Mouse (Mus musculus) ES-Bruce4 (cell line): Measurements from ENCODE around the gene Baz2b. TPM values are rescaled to one million over a fixed set of nuclear protein-coding genes. Genes with fewer than 3 reads are reported as not detected.

Experiments used
- H3K27ac ChIP-seq: 2 replicates; pipeline ENCODE4 v1.5.1; 2012; ENCODE audit warnings: low read length, inconsistent platforms; ENCODE audit not compliant: insufficient read depth
- H3K27me3 ChIP-seq: 2 replicates; pipeline ENCODE4 v1.6.1; 2012; ENCODE audit warnings: mild to moderate bottlenecking, low read length, inconsistent platforms; ENCODE audit not compliant: control insufficient read depth, poor library complexity, insufficient read depth, severe bottlenecking
- H3K36me3 ChIP-seq: 2 replicates; pipeline ENCODE4 v1.6.1; 2012; ENCODE audit warnings: inconsistent platforms, mild to moderate bottlenecking, low read length, moderate library complexity; ENCODE audit not compliant: control insufficient read depth, poor library complexity, insufficient read depth, severe bottlenecking
- H3K4me1 ChIP-seq: one replicate; pipeline ENCODE4 v1.8.1; 2011; ENCODE audit warnings: low read length; ENCODE audit not compliant: control insufficient read depth, insufficient read depth
- H3K4me3 ChIP-seq: 2 replicates; pipeline ENCODE4 v1.5.1; 2011; ENCODE audit warnings: low read depth, mild to moderate bottlenecking, low read length
- H3K9ac ChIP-seq: 2 replicates; pipeline ENCODE4 v1.6.1; 2012; ENCODE audit warnings: low read depth, mild to moderate bottlenecking, inconsistent platforms; ENCODE audit not compliant: poor library complexity, severe bottlenecking
- H3K9me3 ChIP-seq: replicated peaks from 2 replicates; pipeline ENCODE4 v1.6.1; 2012; ENCODE audit warnings: mild to moderate bottlenecking, low read length, inconsistent platforms; ENCODE audit not compliant: control insufficient read depth, poor library complexity, insufficient read depth, severe bottlenecking
- CTCF ChIP-seq: IDR thresholded peaks from one replicate; pipeline ENCODE4 v1.8.1; 2011; ENCODE audit warnings: low read depth, low read length
- EP300 ChIP-seq: IDR thresholded peaks from 2 replicates; pipeline ENCODE4 v1.6.1; 2011; ENCODE audit warnings: low read depth, low read length; ENCODE audit not compliant: insufficient read depth
- POLR2A ChIP-seq: IDR thresholded peaks from one replicate; pipeline ENCODE4 v1.8.1; 2011; ENCODE audit warnings: low read length; ENCODE audit not compliant: insufficient read depth
- polyA plus RNA-seq: library from polyadenylated mRNA; stranded (reverse); fragments of >200 nt; gene quantifications from 2 replicates; pipeline ENCODE4 v1.2.4, GENCODE M21; 2011; ENCODE audit warnings: low read depth; ENCODE audit not compliant: missing spikeins, insufficient read depth, insufficient read length

Baz2b gene
- polyA plus RNA-seq, 1 experiment, result 43.2 TPM

GRCm38 (mm10) chr2:60090280-60090679 is 119.4 kb downstream of the Baz2b start:
- no peaks in the 10 kb centered on the region for H3K27me3 ChIP-seq
- TF ChIP-seq CTCF (no peak), EP300 (no peak), POLR2A (no peak)
- no peak overlapping the region for H3K27ac ChIP-seq
- no peaks in the 10 kb centered on the region for H3K4me1 ChIP-seq
- H3K36me3 ChIP-seq, result no peaks in the 10 kb centered on the region
- H3K4me3 ChIP-seq, result no peak overlapping the region
- no peak overlapping the region for H3K9ac ChIP-seq
- H3K9me3 ChIP-seq, result no peaks in the 10 kb centered on the region

GRCm38 (mm10) chr2:60089528-60090247 is 120.0 kb downstream of the Baz2b start:
- H3K4me3 ChIP-seq, result no peak overlapping the region
- no peaks in the 10 kb centered on the region for H3K36me3 ChIP-seq
- TF ChIP-seq POLR2A (no peak), EP300 (no peak), CTCF (no peak)
- no peaks in the 10 kb centered on the region for H3K27me3 ChIP-seq
- H3K9me3 ChIP-seq, result no peaks in the 10 kb centered on the region
- H3K27ac ChIP-seq, result no peak overlapping the region
- H3K4me1 ChIP-seq, result peaks cover 3% of the 10 kb centered on the region
- H3K9ac ChIP-seq, result no peak overlapping the region

GRCm38 (mm10) chr2:60088785-60089527 is 120.7 kb downstream of the Baz2b start:
- Histone ChIP-seq H3K4me3 (peak overlapping the region; percentile 3; the same call in 1 of the 2 replicates), H3K27me3 (no peaks in the 10 kb centered on the region), H3K36me3 (no peaks in the 10 kb centered on the region), H3K4me1 (peaks cover 3% of the 10 kb centered on the region), H3K9ac (no peak overlapping the region), H3K9me3 (no peaks in the 10 kb centered on the region), H3K27ac (peak overlapping the region; percentile 4; the same call in 1 of the 2 replicates)
- TF ChIP-seq POLR2A (no peak), CTCF (no peak), EP300 (no peak)

- H3K4me3 ChIP-seq, result no peak overlapping the region
- no peak overlapping the region for H3K9ac ChIP-seq
- TF ChIP-seq CTCF, result no peak
- TF ChIP-seq POLR2A, result no peak
- TF ChIP-seq EP300, result no peak
- no peaks in the 10 kb centered on the region for H3K27me3 ChIP-seq
- H3K27ac ChIP-seq, result no peak overlapping the region
- H3K36me3 ChIP-seq, result no peaks in the 10 kb centered on the region
- H3K4me1 ChIP-seq, result peaks cover 3% of the 10 kb centered on the region
- H3K9me3 ChIP-seq, result no peaks in the 10 kb centered on the region
Observed at GRCm38 (mm10) chr2:60086197-60086903, 123.3 kb downstream of the Baz2b start.

GRCm38 (mm10) chr2:60084823-60085222 is 124.8 kb downstream of the Baz2b start:
- Histone ChIP-seq H3K9ac (no peak overlapping the region), H3K4me1 (peaks cover 5% of the 10 kb centered on the region), H3K27me3 (no peaks in the 10 kb centered on the region)

More at GRCm38 (mm10) chr2:60084823-60085222, 124.8 kb downstream of the Baz2b start:
- H3K36me3 ChIP-seq, result no peaks in the 10 kb centered on the region
- no peak for TF ChIP-seq POLR2A
- TF ChIP-seq EP300, result peak; percentile 94
- peak overlapping the region; percentile 66 for H3K27ac ChIP-seq
- H3K9me3 ChIP-seq, result no peaks in the 10 kb centered on the region
- H3K4me3 ChIP-seq, result no peak overlapping the region
